Mouse (Mus musculus) cortical plate, adult 2 months (tissue): Measurements from ENCODE around the gene Tex52.

Source experiments
- CTCF ChIP-seq: fragments of 200-500 bp; IDR thresholded peaks from 2 replicates; pipeline ENCODE4 v1.5.1; 2011; ENCODE audit warnings: mild to moderate bottlenecking, control low read depth, low read length; ENCODE audit not compliant: insufficient read depth; ENCODE audit errors: extremely low read depth
- POLR2A ChIP-seq: fragments of 200-500 bp; IDR thresholded peaks from 2 replicates; pipeline ENCODE4 v1.6.1; 2011; ENCODE audit warnings: mild to moderate bottlenecking, low read length, control low read depth; ENCODE audit not compliant: insufficient read depth; ENCODE audit errors: extremely low read depth

DNA sequence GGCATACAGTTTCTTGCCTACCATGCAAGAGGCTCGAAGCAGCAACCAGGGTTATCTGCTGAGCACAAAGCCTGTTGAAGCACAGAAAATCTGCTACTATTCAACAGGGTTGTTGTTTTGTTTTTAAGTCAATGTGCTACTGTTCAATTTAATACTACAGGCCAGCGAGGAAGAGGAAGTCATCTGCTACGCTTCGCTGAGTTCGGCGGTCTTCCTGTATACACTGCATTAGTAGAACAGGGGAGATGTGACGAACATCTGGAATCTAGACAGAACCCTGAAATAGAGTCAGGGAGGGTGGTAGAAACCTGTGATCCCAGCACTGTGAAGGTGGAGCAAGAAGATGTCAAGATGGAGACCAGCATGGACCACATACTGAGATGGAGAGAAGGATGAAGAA lies 8.5 kb downstream of the Tex52 start:
- no peak for TF ChIP-seq CTCF
- no peak for TF ChIP-seq POLR2A
